In the genomic region with DNA sequence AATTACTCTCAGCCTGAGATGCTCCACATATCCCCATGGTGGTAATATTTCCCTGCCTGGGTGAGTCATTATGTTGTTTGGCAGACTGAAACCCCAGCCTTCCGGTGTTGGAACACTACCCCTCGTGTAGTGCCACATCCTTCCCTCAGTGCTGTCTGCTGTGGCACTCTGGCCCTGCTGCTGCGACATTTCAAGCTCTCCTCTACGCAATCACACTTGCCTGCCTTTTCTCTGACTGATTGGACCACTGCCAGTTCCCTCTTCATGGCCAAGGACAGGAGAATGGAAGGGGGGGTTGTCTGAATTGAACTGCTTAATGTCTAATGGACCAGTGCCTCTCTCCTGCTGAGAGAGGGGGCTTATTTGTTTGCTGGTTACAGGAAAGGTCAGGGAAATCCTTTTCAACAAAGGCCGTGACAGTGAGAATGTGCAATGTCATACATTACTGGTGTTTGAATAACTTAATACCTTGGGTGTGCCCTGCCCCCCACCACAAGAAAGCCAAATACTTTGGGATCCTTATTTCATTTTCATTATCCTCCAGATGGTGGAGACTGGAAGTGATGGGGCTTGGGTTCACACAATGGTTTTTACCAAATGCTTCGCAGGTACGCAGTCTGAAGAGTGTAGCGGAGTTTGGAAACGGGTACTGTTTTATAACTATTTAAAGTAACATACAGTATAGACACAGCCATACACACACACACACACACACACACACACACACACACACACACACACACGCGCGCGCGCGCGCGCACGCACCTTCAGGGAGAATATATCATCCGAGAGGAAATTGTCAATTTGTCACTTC, we compare ENCODE assay signal across 9 mouse cellular contexts.
DNase-seq lines count a peak whose midpoint lies in the region; ATAC-seq lines count a peak whose summit lies in the region.
"Had no signal": no experiment of that assay in that cellular context is flagged by ENCODE, and none has a peak within 500 bp of the region (broad histone marks: within the 10 kb centered on the region; RNA-seq: fewer than 3 reads in every experiment).

No protein-coding gene starts in this region.

- intact Hi-C loops in heart, postnatal 36 days (cut with DNase I), result no loop called here

- 69% methylated on average over 19 of the region's 19 CpGs for WGBS in intestine, embryonic 15.5 days
- 53% methylated on average over 19 of the region's 19 CpGs for WGBS in intestine, embryonic 16.5 days
- WGBS in forebrain, embryonic 15.5 days, result 46% methylated on average over 19 of the region's 19 CpGs

- H3K4me1 ChIP-seq in intestine, embryonic 15.5 days (replicated peaks), result no peaks in the 10 kb centered on the region
- peaks cover 5% of the 10 kb centered on the region; the same call in 1 of the 2 replicates for H3K4me1 ChIP-seq in intestine, embryonic 16.5 days (ENCODE audit: control insufficient read depth, insufficient read depth, low read length)
- peaks cover 30% of the 10 kb centered on the region for H3K4me1 ChIP-seq in forebrain, embryonic 15.5 days
- H3K4me1 ChIP-seq: megakaryocyte, embryonic 14.5 days had no signal

- H3K9me3 ChIP-seq in intestine, embryonic 15.5 days, result no peaks in the 10 kb centered on the region
- H3K9me3 ChIP-seq in intestine, embryonic 16.5 days (ENCODE audit: control insufficient read depth, low read length), result no peaks in the 10 kb centered on the region
- no peaks in the 10 kb centered on the region for H3K9me3 ChIP-seq in forebrain, embryonic 15.5 days
- H3K9me3 ChIP-seq: megakaryocyte, embryonic 14.5 days had no signal

- peak; percentile 7 to 44 for DNase-seq in adrenal gland, postnatal 4 days (ENCODE audit: low spot score in 2 of 2)
- peak; percentile 4 to 9 for DNase-seq in heart, postnatal 36 days
- peak; percentile 6 for DNase-seq in lung, postnatal 14 days
- DNase-seq in right cerebral cortex, postnatal 4 days, result peak; percentile 40
- no peak for DNase-seq in B cell, adult 2 months

- H3K4me2 ChIP-seq in intestine, embryonic 15.5 days (replicated peaks), result 0 out of 2 replicates have a peak overlapping the region, but pooled peaks have one; percentile 11
- H3K4me2 ChIP-seq in intestine, embryonic 16.5 days (ENCODE audit: low read depth, low read length), result no peak overlapping the region
- peak overlapping the region; percentile 22 for H3K4me2 ChIP-seq in forebrain, embryonic 15.5 days (replicated peaks)

- H3K4me3 ChIP-seq in intestine, embryonic 15.5 days (replicated peaks), result no peak overlapping the region
- H3K4me3 ChIP-seq in intestine, embryonic 16.5 days (ENCODE audit: low read length), result no peak overlapping the region
- no peak overlapping the region for H3K4me3 ChIP-seq in forebrain, embryonic 15.5 days
- H3K4me3 ChIP-seq: megakaryocyte, embryonic 14.5 days had no signal

- no peak overlapping the region for H3K27ac ChIP-seq in intestine, embryonic 15.5 days
- no peak overlapping the region for H3K27ac ChIP-seq in intestine, embryonic 16.5 days (ENCODE audit: low read length)
- H3K27ac ChIP-seq in forebrain, embryonic 15.5 days (replicated peaks), result peak overlapping the region; percentile 48

- no peak for ATAC-seq in intestine, embryonic 15.5 days
- no peak for ATAC-seq in intestine, embryonic 16.5 days
- ATAC-seq in forebrain, embryonic 15.5 days (replicated peaks), result peak; percentile 94

- no peaks in the 10 kb centered on the region for H3K36me3 ChIP-seq in intestine, embryonic 15.5 days
- H3K36me3 ChIP-seq in intestine, embryonic 16.5 days (ENCODE audit: control insufficient read depth, insufficient read depth, low read length), result no peaks in the 10 kb centered on the region
- no peaks in the 10 kb centered on the region for H3K36me3 ChIP-seq in forebrain, embryonic 15.5 days

- H3K9ac ChIP-seq in intestine, embryonic 15.5 days, result no peak overlapping the region
- H3K9ac ChIP-seq in intestine, embryonic 16.5 days (ENCODE audit: low read depth, low read length), result no peak overlapping the region
- H3K9ac ChIP-seq in forebrain, embryonic 15.5 days (replicated peaks), result no peak overlapping the region

- H3K27me3 ChIP-seq in intestine, embryonic 15.5 days (replicated peaks), result no peaks in the 10 kb centered on the region
- H3K27me3 ChIP-seq in intestine, embryonic 16.5 days (replicated peaks; ENCODE audit: control insufficient read depth, insufficient read depth, low read length), result no peaks in the 10 kb centered on the region
- H3K27me3 ChIP-seq in forebrain, embryonic 15.5 days, result no peaks in the 10 kb centered on the region
- H3K27me3 ChIP-seq: megakaryocyte, embryonic 14.5 days had no signal

Comparison
In these comparisons a context has a peak if more than half of its experiments do, and no peak if none do; other contexts are left out.
1. DNase-seq: peak in adrenal gland, postnatal 4 days (2 of 2), heart, postnatal 36 days (2 of 2), lung, postnatal 14 days (single experiment) and right cerebral cortex, postnatal 4 days (single experiment); none in B cell, adult 2 months (0 of 2).